Mouse (Mus musculus): ENCODE measurements around the gene Ugt1a8. TPM values are rescaled to one million over a fixed set of nuclear protein-coding genes. Genes with fewer than 3 reads are reported as not detected.

Gene Ugt1a8
- polyA plus RNA-seq, 1 experiment from 2014 or later, result not detected

DNA sequence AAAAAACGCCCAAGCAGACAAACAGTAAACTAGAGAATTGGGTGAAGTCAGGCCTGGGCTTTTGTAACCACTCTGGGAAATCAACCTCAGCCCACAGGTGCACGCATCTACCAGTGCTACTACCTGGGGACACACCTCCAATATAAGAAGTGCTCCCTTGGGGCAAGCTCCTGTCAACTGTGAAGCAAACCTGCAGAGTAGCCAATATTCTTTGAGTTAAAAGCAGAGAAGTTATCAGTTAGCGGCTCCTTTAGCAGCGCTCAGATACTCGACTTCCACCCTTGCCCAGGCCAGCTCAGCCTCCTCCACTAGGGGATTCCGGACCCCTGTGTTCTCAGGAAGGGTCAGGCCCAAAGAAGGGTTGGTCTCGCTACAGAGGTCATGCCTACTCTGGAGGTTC, 174.1 kb downstream of the Ugt1a8 start:
- no peak overlapping the region for H3K27ac ChIP-seq (ENCODE audit: low read length)
- H3K4me2 ChIP-seq (ENCODE audit: low read depth, low read length), result no peak overlapping the region
- no peaks in the 10 kb centered on the region for H3K27me3 ChIP-seq (replicated peaks; ENCODE audit: control insufficient read depth, insufficient read depth, low read length)
- WGBS, result 85% methylated on average over 7 of the region's 7 CpGs
- peaks cover 60% of the 10 kb centered on the region for H3K36me3 ChIP-seq (ENCODE audit: control insufficient read depth, insufficient read depth, low read length)
- ATAC-seq, result peak; percentile 8; the same call in 1 of the 2 replicates
- no peaks in the 10 kb centered on the region for H3K9me3 ChIP-seq (ENCODE audit: control insufficient read depth, low read length)
- no peak overlapping the region for H3K4me3 ChIP-seq (ENCODE audit: low read length)
- H3K9ac ChIP-seq (ENCODE audit: low read depth, low read length), result no peak overlapping the region
- H3K4me1 ChIP-seq (ENCODE audit: control insufficient read depth, insufficient read depth, low read length), result 0 out of 2 replicates have a peak, but pooled peaks cover 10% of the 10 kb centered on the region

DNA sequence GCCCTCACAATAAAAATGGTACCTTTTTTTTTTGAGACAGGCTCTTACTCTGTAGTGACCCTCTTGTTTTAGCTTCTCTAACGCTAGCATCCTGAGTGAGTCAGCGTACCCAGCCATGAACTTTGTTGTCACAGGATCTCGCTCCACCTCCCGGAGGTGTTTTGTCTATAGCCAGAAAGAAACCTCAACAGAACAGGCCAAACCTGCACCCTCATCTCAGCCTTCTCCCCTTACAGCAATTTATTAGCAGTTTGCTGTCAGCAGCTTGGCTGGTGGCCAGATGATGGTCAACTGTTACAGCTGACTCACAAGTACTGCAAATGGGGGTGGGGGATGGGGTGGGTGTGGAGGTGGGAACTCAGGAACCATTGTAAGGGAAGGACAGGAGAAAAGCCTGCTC, 174.6 kb downstream of the Ugt1a8 start:
- H3K9ac ChIP-seq (ENCODE audit: low read depth, low read length), result no peak overlapping the region
- 75% methylated on average over 4 of the region's 4 CpGs for WGBS
- H3K36me3 ChIP-seq (ENCODE audit: control insufficient read depth, insufficient read depth, low read length), result peaks cover 66% of the 10 kb centered on the region
- H3K9me3 ChIP-seq (ENCODE audit: control insufficient read depth, low read length), result no peaks in the 10 kb centered on the region
- H3K27ac ChIP-seq (ENCODE audit: low read length), result no peak overlapping the region
- no peak overlapping the region for H3K4me3 ChIP-seq (ENCODE audit: low read length)
- H3K4me1 ChIP-seq (ENCODE audit: control insufficient read depth, insufficient read depth, low read length), result 0 out of 2 replicates have a peak, but pooled peaks cover 10% of the 10 kb centered on the region
- H3K4me2 ChIP-seq (ENCODE audit: low read depth, low read length), result no peak overlapping the region
- no peaks in the 10 kb centered on the region for H3K27me3 ChIP-seq (replicated peaks; ENCODE audit: control insufficient read depth, insufficient read depth, low read length)
- ATAC-seq, result peak; percentile 9; the same call in 1 of the 2 replicates

DNA sequence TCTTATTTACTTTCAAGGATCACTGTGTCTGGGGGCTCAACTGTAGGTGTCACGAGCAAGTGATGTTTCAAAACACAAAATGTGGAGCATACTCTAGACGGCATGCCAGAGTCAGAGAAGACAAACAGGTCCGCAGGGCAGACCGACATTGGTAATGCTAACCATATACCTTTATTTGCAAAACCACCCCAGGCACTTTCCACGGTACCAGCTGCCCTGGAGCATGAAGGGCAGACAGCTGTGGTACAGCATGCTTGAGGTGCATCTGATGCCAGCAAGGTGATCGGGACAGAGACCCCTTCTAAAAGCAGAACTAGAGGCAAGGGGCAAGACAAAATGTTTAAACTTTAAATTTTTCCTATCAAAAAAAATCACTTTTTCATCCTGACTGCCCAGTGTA, 175.3 kb downstream of the Ugt1a8 start:
- Histone ChIP-seq H3K4me1 (ENCODE audit: control insufficient read depth, insufficient read depth, low read length) (0 out of 2 replicates have a peak, but pooled peaks cover 10% of the 10 kb centered on the region), H3K36me3 (ENCODE audit: control insufficient read depth, insufficient read depth, low read length) (peaks cover 73% of the 10 kb centered on the region), H3K9ac (ENCODE audit: low read depth, low read length) (no peak overlapping the region), H3K27me3 (replicated peaks; ENCODE audit: control insufficient read depth, insufficient read depth, low read length) (no peaks in the 10 kb centered on the region), H3K4me3 (ENCODE audit: low read length) (no peak overlapping the region), H3K9me3 (ENCODE audit: control insufficient read depth, low read length) (no peaks in the 10 kb centered on the region), H3K4me2 (ENCODE audit: low read depth, low read length) (no peak overlapping the region), H3K27ac (ENCODE audit: low read length) (no peak overlapping the region)
- no peak for ATAC-seq
- WGBS, result 76% methylated on average over 6 of the region's 6 CpGs

DNA sequence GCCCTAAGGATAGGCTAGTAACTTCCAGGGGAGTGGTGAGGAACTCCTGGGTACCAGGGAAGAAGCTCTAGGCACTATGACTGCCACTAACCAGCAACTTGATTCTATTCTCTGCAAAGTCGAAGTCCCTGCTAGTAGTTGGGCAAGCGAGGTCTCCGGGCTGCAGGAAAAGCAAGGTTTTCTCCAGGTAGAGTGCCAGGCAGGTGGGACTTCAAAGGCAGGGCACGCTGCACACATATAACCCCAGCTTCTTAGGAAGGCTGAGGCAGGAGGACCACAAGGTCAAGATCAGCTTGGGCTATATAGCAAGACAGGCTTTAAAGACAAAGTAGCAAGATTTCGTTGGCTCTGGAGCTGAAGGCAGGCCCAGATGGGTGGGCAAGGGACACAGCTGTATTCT, 176.2 kb downstream of the Ugt1a8 start:
- H3K27ac ChIP-seq (ENCODE audit: low read length), result no peak overlapping the region
- H3K36me3 ChIP-seq (ENCODE audit: control insufficient read depth, insufficient read depth, low read length), result peaks cover 81% of the 10 kb centered on the region
- no peak overlapping the region for H3K4me2 ChIP-seq (ENCODE audit: low read depth, low read length)
- ATAC-seq, result no peak
- H3K27me3 ChIP-seq (replicated peaks; ENCODE audit: control insufficient read depth, insufficient read depth, low read length), result no peaks in the 10 kb centered on the region
- 91% methylated on average over 5 of the region's 5 CpGs for WGBS
- no peaks in the 10 kb centered on the region for H3K9me3 ChIP-seq (ENCODE audit: control insufficient read depth, low read length)
- H3K4me1 ChIP-seq (ENCODE audit: control insufficient read depth, insufficient read depth, low read length), result 0 out of 2 replicates have a peak, but pooled peaks cover 10% of the 10 kb centered on the region
- no peak overlapping the region for H3K4me3 ChIP-seq (ENCODE audit: low read length)
- no peak overlapping the region for H3K9ac ChIP-seq (ENCODE audit: low read depth, low read length)

DNA sequence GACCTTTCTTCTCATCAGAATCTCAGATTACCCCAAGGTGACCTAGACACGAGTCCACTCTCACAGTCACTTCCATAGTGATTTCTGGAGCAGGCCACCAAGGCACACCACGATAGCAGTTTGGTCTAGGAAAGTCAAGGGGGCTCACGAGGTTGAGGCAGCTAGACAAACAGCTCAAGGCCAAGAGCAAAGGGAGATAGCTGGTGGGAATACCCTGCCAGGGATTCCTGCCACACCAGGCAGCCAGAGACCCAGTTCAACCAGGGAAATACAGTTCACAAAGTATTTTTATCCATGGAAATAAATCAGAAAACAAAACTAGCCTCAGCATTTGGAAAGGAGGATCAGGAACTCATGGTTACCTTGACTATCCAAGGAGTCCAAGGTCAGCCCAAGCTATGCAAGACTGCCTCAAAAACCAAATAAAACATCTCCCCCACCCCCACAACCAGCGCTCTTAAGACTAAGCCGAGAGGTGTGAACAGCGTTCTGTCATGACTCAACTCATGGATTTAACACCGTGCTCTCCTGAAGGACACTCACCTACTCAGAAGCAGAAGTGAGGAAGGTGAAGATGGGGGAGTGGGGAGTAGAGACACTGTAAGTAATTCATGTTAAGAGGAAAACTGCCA, 176.7 kb downstream of the Ugt1a8 start:
- Histone ChIP-seq H3K9me3 (ENCODE audit: control insufficient read depth, low read length) (no peaks in the 10 kb centered on the region), H3K4me2 (ENCODE audit: low read depth, low read length) (no peak overlapping the region), H3K4me3 (ENCODE audit: low read length) (no peak overlapping the region), H3K36me3 (ENCODE audit: control insufficient read depth, insufficient read depth, low read length) (peaks cover 86% of the 10 kb centered on the region), H3K27me3 (replicated peaks; ENCODE audit: control insufficient read depth, insufficient read depth, low read length) (no peaks in the 10 kb centered on the region), H3K4me1 (ENCODE audit: control insufficient read depth, insufficient read depth, low read length) (0 out of 2 replicates have a peak, but pooled peaks cover 10% of the 10 kb centered on the region), H3K27ac (ENCODE audit: low read length) (no peak overlapping the region), H3K9ac (ENCODE audit: low read depth, low read length) (no peak overlapping the region)
- no peak for ATAC-seq
- WGBS, result 88% methylated on average over 7 of the region's 7 CpGs

DNA sequence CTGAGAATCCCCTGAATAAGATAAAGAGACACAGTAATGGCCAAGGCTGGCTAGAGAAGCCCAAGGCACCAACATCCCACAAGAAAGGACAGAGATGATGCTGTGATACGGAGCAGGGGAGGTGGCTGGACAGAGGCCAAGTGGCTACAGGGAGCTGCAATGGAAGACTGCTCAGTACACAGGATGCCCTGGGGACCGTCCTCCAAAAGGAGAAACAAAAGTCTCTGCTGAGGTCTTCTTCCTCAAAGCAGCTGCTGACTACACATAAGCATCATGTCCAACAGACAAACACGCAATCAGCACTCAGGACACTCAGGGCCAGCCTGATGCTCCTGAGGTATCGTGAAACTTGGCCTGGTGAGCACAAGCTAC, 177.2 kb downstream of the Ugt1a8 start:
- Histone ChIP-seq H3K4me1 (ENCODE audit: control insufficient read depth, insufficient read depth, low read length) (0 out of 2 replicates have a peak, but pooled peaks cover 8% of the 10 kb centered on the region), H3K27ac (ENCODE audit: low read length) (no peak overlapping the region), H3K4me3 (ENCODE audit: low read length) (no peak overlapping the region), H3K36me3 (ENCODE audit: control insufficient read depth, insufficient read depth, low read length) (peaks cover 92% of the 10 kb centered on the region), H3K9me3 (ENCODE audit: control insufficient read depth, low read length) (no peaks in the 10 kb centered on the region), H3K27me3 (replicated peaks; ENCODE audit: control insufficient read depth, insufficient read depth, low read length) (no peaks in the 10 kb centered on the region), H3K9ac (ENCODE audit: low read depth, low read length) (no peak overlapping the region), H3K4me2 (ENCODE audit: low read depth, low read length) (no peak overlapping the region)
- WGBS, result 77% methylated on average over 4 of the region's 4 CpGs
- no peak for ATAC-seq

DNA sequence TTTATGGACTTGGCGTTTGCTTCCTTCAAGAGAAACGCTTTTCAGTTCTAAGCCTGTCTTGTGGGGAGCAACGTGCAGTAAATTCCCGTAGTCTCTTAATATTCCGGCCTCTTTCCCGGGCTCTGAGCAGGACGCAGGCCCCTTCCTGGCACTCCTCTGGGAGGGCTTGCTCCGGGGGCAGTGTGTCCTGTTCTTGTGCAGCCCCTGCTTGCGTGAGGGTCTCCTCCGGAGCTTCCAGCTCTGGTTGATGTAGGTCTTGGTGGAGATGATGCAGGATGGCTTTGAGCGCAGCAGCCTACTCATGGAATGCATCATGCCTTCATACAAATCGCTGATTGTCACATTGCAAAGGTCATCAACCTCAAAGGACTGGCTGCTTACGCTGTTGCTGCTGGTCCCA, 178.5 kb downstream of the Ugt1a8 start:
- H3K9ac ChIP-seq (ENCODE audit: low read depth, low read length), result no peak overlapping the region
- 0 out of 2 replicates have a peak, but pooled peaks cover 5% of the 10 kb centered on the region for H3K4me1 ChIP-seq (ENCODE audit: control insufficient read depth, insufficient read depth, low read length)
- WGBS, result 89% methylated on average over 13 of the region's 13 CpGs
- H3K9me3 ChIP-seq (ENCODE audit: control insufficient read depth, low read length), result no peaks in the 10 kb centered on the region
- H3K27me3 ChIP-seq (replicated peaks; ENCODE audit: control insufficient read depth, insufficient read depth, low read length), result no peaks in the 10 kb centered on the region
- peaks cover 88% of the 10 kb centered on the region for H3K36me3 ChIP-seq (ENCODE audit: control insufficient read depth, insufficient read depth, low read length)
- no peak overlapping the region for H3K27ac ChIP-seq (ENCODE audit: low read length)
- no peak overlapping the region for H3K4me2 ChIP-seq (ENCODE audit: low read depth, low read length)
- no peak for ATAC-seq
- no peak overlapping the region for H3K4me3 ChIP-seq (ENCODE audit: low read length)

DNA sequence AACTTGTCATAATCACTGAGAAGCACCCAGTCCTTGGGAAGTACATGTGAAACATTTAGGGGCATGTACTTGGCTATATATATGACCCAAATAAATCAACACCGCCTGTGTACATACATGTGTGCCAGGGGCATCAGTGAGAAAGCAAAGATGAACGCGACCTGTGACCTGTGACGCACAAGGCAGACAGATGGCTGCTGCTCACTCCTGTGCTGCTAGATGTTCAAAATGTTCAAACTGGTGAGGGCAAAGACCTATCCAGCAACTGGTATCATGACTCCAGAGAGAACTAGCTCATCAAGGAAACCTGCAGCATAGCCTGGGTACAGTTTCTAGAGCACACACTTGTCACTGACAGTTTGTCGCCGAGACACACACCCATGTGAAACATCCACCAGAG, 179.9 kb downstream of the Ugt1a8 start:
- no peak overlapping the region for H3K4me3 ChIP-seq (ENCODE audit: low read length)
- WGBS, result 94% methylated on average over 6 of the region's 6 CpGs
- H3K4me2 ChIP-seq (ENCODE audit: low read depth, low read length), result no peak overlapping the region
- H3K9me3 ChIP-seq (ENCODE audit: control insufficient read depth, low read length), result no peaks in the 10 kb centered on the region
- no peaks in the 10 kb centered on the region for H3K27me3 ChIP-seq (replicated peaks; ENCODE audit: control insufficient read depth, insufficient read depth, low read length)
- ATAC-seq, result no peak
- H3K4me1 ChIP-seq (ENCODE audit: control insufficient read depth, insufficient read depth, low read length), result 0 out of 2 replicates have a peak, but pooled peaks cover 2% of the 10 kb centered on the region
- peaks cover 87% of the 10 kb centered on the region for H3K36me3 ChIP-seq (ENCODE audit: control insufficient read depth, insufficient read depth, low read length)
- H3K9ac ChIP-seq (ENCODE audit: low read depth, low read length), result no peak overlapping the region
- H3K27ac ChIP-seq (ENCODE audit: low read length), result no peak overlapping the region

DNA sequence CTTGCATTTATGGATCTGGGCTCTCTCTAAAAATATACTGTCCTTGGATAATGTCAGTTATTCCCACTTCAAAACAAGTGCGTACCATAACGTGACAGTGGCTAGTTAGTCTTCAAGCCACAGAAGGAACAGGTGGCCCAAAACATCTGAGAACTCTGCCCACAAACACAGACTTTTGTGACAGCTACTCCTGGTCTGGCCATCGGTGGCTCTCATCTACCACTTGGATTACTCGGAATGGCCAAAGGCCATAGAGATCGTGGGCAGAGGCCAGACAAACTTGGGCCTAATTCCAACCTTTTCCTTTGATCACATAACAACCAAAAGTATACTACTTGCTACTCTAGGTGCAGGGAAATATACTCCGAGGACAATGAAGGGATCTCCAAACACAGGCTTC, 180.5 kb downstream of the Ugt1a8 start:
- Histone ChIP-seq H3K27ac (ENCODE audit: low read length) (no peak overlapping the region), H3K9ac (ENCODE audit: low read depth, low read length) (no peak overlapping the region), H3K36me3 (ENCODE audit: control insufficient read depth, insufficient read depth, low read length) (peaks cover 86% of the 10 kb centered on the region), H3K27me3 (replicated peaks; ENCODE audit: control insufficient read depth, insufficient read depth, low read length) (no peaks in the 10 kb centered on the region), H3K4me2 (ENCODE audit: low read depth, low read length) (no peak overlapping the region), H3K9me3 (ENCODE audit: control insufficient read depth, low read length) (no peaks in the 10 kb centered on the region), H3K4me3 (ENCODE audit: low read length) (no peak overlapping the region), H3K4me1 (ENCODE audit: control insufficient read depth, insufficient read depth, low read length) (no peaks in the 10 kb centered on the region)
- no peak for ATAC-seq
- WGBS, result 87% methylated on average over 6 of the region's 6 CpGs
